Mouse (Mus musculus) liver, embryonic 14.5 days (tissue): ENCODE measurements at regions not wholly inside any gene's neighbourhood (a gene's known extent, or its start where the extent isn't known, plus 50 kb on each side); places are given as distances from the start of the nearest gene placed in this dataset.

Experiments
- ATAC-seq: fragments of 200-750 bp; cut with Nextera tagmentation; 2 replicates; pipeline ENCODE4 v1.8.0; 2017; ENCODE audit warnings: moderate number of reproducible peaks, mild to moderate bottlenecking, moderate library complexity; ENCODE audit not compliant: insufficient read depth
- DNase-seq, 3 experiments: peaks; one replicate each; pipeline ENCODE4 v3.0.0-alpha.2; 2012 to 2013; ENCODE audit warnings: low read depth in 3 of 3, low spot score in 3 of 3
- H3K27ac ChIP-seq: fragments of 300-500 bp; sonication (generic); 2 replicates; pipeline ENCODE4 v1.5.1; 2014; ENCODE audit warnings: moderate library complexity, mild to moderate bottlenecking, control low read depth, inconsistent platforms
- H3K27me3 ChIP-seq: fragments of 300-500 bp; sonication (generic); 2 replicates; pipeline ENCODE4 v1.6.1; 2014; ENCODE audit warnings: mild to moderate bottlenecking, low read length, moderate library complexity; ENCODE audit not compliant: control insufficient read depth, insufficient read depth
- H3K36me3 ChIP-seq: fragments of 300-500 bp; sonication (generic); replicated peaks from 2 replicates; pipeline ENCODE4 v1.6.1; 2014; ENCODE audit warnings: low read depth; ENCODE audit not compliant: control insufficient read depth, insufficient read depth
- H3K4me1 ChIP-seq, 2 experiments: fragments of 200-500 bp in 1 of 2; fragments of 300-500 bp in 1 of 2; sonication (generic) in 1 of 2; replicated peaks; 2 replicates each; pipeline ENCODE4 v1.6.1; 2012 to 2014; ENCODE audit warnings: antibody characterized with exemption in 1 of 2, inconsistent platforms in 1 of 2, low read length in 1 of 2; ENCODE audit not compliant: control insufficient read depth in 2 of 2, insufficient read depth in 2 of 2
- H3K4me2 ChIP-seq: fragments of 300-500 bp; sonication (generic); 2 replicates; pipeline ENCODE4 v1.6.1; 2014; ENCODE audit warnings: low read depth, mild to moderate bottlenecking, control low read depth, moderate library complexity
- H3K4me3 ChIP-seq, 2 experiments: fragments of 200-500 bp in 1 of 2; fragments of 300-500 bp in 1 of 2; sonication (generic) in 1 of 2; 2 replicates each; pipeline ENCODE4 v1.5.1; 2012 to 2014; ENCODE audit warnings: low read depth in 2 of 2, low read length in 2 of 2, mild to moderate bottlenecking in 2 of 2, control low read depth in 1 of 2, inconsistent platforms in 1 of 2, moderate library complexity in 1 of 2; ENCODE audit not compliant: insufficient read depth in 1 of 2
- H3K9ac ChIP-seq: fragments of 300-500 bp; sonication (generic); replicated peaks from 2 replicates; pipeline ENCODE4 v1.6.1; 2014; ENCODE audit warnings: mild to moderate bottlenecking, control low read depth, moderate library complexity
- H3K9me3 ChIP-seq: fragments of 300-500 bp; sonication (generic); 2 replicates; pipeline ENCODE4 v1.6.1; 2016; ENCODE audit warnings: low read length, mixed read lengths; ENCODE audit not compliant: control insufficient read depth
- CTCF ChIP-seq: IDR thresholded peaks from 2 replicates; pipeline ENCODE4 v1.5.1; 2016; ENCODE audit warnings: antibody characterized with exemption, low read depth, control low read depth
- EP300 ChIP-seq: IDR thresholded peaks from 2 replicates; pipeline ENCODE4 v1.6.1; 2016; ENCODE audit warnings: antibody characterized with exemption, low read depth
- WGBS: fragments of 180-500 bp; shearing (Covaris S2); extraction: QIAGEN DNeasy Blood & Tissue Kit; methylation state at CpG from one replicate; pipeline ENCODE4 v1.1.7; 2014; ENCODE audit not compliant: insufficient replicate concordance; 5-methylcytosine and 5-hydroxymethylcytosine counted together

DNA sequence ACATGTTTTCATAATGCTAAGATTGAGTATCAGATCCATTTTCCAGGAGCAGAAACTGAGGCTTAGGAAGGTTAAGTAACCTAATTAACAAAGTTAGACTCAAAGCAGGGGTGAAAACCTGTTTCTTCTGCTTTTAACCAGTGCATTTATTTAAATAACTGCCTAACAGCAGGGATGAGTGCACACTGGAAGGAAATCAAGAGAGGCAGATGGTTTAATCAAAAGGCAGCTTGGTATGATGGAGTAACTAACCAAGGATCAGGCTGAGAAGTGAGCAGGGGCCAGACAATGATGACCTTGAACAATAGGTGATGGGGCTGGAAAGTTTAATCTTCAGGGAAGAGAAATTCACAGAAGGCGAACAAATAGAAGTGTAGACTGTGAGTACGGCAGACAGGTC, 199.9 kb downstream of the Emp1 start:
- 50% methylated on average over 2 of the region's 2 CpGs for whole genome bisulfite sequencing
- no peak overlapping the region for H3K4me2 ChIP-seq
- no peaks in the 10 kb centered on the region for H3K4me1 ChIP-seq
- H3K9me3 ChIP-seq, result no peaks in the 10 kb centered on the region
- TF ChIP-seq EP300 (no peak), CTCF (no peak)
- no peak overlapping the region for H3K4me3 ChIP-seq
- DNase-seq, result no peak
- no peaks in the 10 kb centered on the region for H3K36me3 ChIP-seq
- ATAC-seq, result no peak
- H3K27ac ChIP-seq, result no peak overlapping the region
- H3K27me3 ChIP-seq, result no peaks in the 10 kb centered on the region
- no peak overlapping the region for H3K9ac ChIP-seq

DNA sequence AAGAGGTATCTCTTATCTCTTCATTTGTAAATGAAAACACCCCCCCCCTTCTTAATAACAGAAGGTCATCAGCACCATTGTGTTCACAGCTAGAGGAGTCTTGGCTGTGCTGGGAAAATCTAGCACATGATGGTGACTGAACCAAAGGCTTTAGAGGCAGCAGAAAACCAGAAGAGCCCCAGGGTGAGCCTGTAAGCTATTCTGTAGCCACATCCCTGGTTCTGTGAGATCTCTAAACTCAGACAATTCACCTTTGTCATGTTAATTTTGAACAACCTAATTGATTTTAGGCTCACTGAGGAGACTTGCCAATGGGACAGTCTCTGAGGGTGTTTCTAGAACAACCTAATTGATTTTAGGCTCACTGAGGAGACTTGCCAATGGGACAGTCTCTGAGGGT, 201.4 kb downstream of the Emp1 start:
- no peaks in the 10 kb centered on the region for H3K4me1 ChIP-seq
- H3K4me3 ChIP-seq, result no peak overlapping the region
- ATAC-seq, result no peak
- no peak overlapping the region for H3K4me2 ChIP-seq
- H3K27ac ChIP-seq, result no peak overlapping the region
- no peak for DNase-seq
- H3K36me3 ChIP-seq, result no peaks in the 10 kb centered on the region
- H3K27me3 ChIP-seq, result no peaks in the 10 kb centered on the region
- H3K9me3 ChIP-seq, result no peaks in the 10 kb centered on the region
- H3K9ac ChIP-seq, result no peak overlapping the region
- TF ChIP-seq EP300 (no peak), CTCF (no peak)

DNA sequence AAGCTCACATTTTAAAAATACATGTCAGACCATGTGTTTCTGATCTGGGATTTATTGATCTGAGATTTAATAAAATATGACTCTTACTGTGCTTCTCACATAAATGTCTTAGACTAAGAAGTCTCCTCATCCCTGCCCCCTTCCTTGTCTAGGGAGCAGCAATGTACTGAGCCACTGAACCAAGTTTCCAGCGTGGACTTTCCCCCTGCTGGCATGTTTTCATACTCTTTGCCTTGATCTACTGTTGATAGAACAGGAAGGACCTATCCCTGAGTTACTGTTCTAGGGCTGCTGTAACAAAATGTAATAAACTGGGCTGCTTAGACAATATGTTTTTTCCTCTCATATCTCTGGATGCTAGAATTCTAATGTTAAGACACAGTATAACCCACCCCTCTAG, 206.7 kb downstream of the Emp1 start:
- Histone ChIP-seq H3K9me3 (no peaks in the 10 kb centered on the region), H3K36me3 (no peaks in the 10 kb centered on the region), H3K4me2 (no peak overlapping the region), H3K27me3 (no peaks in the 10 kb centered on the region), H3K4me1 (no peaks in the 10 kb centered on the region), H3K9ac (no peak overlapping the region), H3K27ac (no peak overlapping the region), H3K4me3 (no peak overlapping the region)
- ATAC-seq, result no peak
- TF ChIP-seq CTCF (no peak), EP300 (no peak)
- 29% methylated on average over 1 of the region's 1 CpGs for WGBS
- DNase-seq, result no peak

DNA sequence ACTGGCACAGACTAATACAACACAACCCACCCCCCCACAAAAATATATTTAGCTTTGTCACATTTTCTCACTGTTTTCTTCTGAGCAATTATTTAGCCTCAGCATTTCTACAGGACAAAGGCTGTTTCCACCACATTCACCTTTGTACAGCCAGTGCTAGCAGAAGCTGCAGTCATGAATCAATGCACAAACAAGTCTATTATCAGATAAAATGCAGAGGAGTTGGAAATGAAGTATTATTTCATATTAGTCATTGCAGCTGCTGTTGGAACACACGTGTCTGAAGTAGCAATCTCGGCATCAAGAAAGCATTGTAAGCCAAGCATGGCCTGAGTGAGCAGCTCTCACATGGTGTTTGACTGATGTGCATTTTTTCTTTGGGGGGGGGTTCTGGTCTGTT, 212.9 kb downstream of the Emp1 start:
- Histone ChIP-seq H3K4me3 (no peak overlapping the region), H3K27me3 (no peaks in the 10 kb centered on the region), H3K9ac (no peak overlapping the region), H3K4me2 (no peak overlapping the region), H3K27ac (no peak overlapping the region), H3K4me1 (no peaks in the 10 kb centered on the region), H3K9me3 (no peaks in the 10 kb centered on the region), H3K36me3 (no peaks in the 10 kb centered on the region)
- TF ChIP-seq EP300 (no peak), CTCF (no peak)
- DNase-seq, result no peak
- 57% methylated on average over 2 of the region's 2 CpGs for WGBS
- no peak for ATAC-seq

DNA sequence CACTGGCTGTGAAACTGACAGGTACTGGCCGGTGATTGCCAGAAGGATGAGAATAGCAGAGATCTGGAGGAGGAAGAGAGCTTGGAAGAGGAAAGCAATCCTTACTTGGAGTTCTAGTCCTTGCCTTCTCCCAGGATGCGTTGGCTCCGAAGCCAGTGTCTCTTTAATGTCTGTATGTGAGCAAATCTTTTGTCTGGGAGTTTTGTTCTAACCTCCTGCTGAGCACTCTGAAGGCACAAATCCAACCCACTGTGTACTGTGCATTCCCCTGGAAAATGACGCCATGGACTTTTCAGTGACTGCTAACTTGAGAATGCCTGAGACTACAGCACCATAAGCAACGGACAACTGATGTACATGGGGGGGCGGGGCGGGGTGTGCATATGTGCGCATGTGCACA, 216.4 kb downstream of the Emp1 start:
- WGBS, result 67% methylated on average over 8 of the region's 8 CpGs
- DNase-seq, result no peak

DNA sequence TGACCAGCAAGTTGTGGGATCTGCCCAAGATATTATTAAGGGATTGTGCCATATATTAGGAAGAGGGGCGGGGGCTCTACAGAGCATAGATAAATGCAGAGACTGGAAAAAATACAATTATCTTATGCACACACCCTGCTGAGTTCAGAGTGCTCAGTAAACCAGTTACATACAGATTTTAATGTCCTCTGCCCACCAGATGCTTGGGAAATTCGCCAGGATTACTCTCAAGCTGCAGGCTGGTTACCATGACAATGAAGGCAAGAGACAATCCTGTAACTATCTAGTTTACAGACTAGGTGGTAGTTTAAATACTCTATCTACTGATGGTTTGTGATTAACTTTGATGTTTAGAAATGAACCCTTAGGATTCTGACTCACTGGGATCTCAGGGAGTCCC, 220.2 kb downstream of the Emp1 start:
- Histone ChIP-seq H3K27ac (no peak overlapping the region), H3K27me3 (no peaks in the 10 kb centered on the region), H3K9me3 (no peaks in the 10 kb centered on the region), H3K9ac (no peak overlapping the region), H3K4me1 (no peaks in the 10 kb centered on the region), H3K4me2 (no peak overlapping the region), H3K36me3 (no peaks in the 10 kb centered on the region), H3K4me3 (no peak overlapping the region)
- ATAC-seq (no peak), DNase-seq (no peak)
- no peak for TF ChIP-seq CTCF
- no peak for TF ChIP-seq EP300
- 30% methylated on average over 2 of the region's 2 CpGs for WGBS

More for the DNA sequence above, 216.4 kb downstream of the Emp1 start:
- no peak for TF ChIP-seq EP300
- no peak for TF ChIP-seq CTCF
- Histone ChIP-seq H3K4me3 (no peak overlapping the region), H3K27ac (no peak overlapping the region), H3K4me2 (no peak overlapping the region), H3K9me3 (no peaks in the 10 kb centered on the region), H3K27me3 (no peaks in the 10 kb centered on the region), H3K9ac (no peak overlapping the region), H3K4me1 (no peaks in the 10 kb centered on the region), H3K36me3 (no peaks in the 10 kb centered on the region)
- no peak for ATAC-seq
